Mouse (Mus musculus) limb, embryonic 11.5 days (tissue): ENCODE measurements around the gene B630019K06Rik. TPM values are rescaled to one million over a fixed set of nuclear protein-coding genes. Genes with fewer than 3 reads are reported as not detected.
A peak's percentile ranks its signal among the peaks of the same experiment; 100 is the strongest.
"Not testable (repeated sequence)": the region's sequence is repeated elsewhere in the genome, so short reads cannot be mapped to it uniquely, and the experiment has no call there.

ENCODE experiments used
- ATAC-seq: fragments of 200-750 bp; cut with Nextera tagmentation; 2 replicates; pipeline ENCODE4 v1.8.0; 2017; ENCODE audit warnings: low read depth; ENCODE audit not compliant: insufficient number of reproducible peaks, low FRiP score, low TSS enrichment
- DNase-seq: peaks from one replicate; pipeline ENCODE4 v3.0.0-alpha.2; 2015; ENCODE audit warnings: low spot score
- H3K27ac ChIP-seq: fragments of 300-500 bp; sonication (generic); replicated peaks from 2 replicates; pipeline ENCODE4 v1.5.1; 2014; ENCODE audit warnings: low read depth, mild to moderate bottlenecking, low read length
- H3K27me3 ChIP-seq: fragments of 300-500 bp; sonication (generic); 2 replicates; pipeline ENCODE4 v1.6.1; 2014; ENCODE audit warnings: mild to moderate bottlenecking, low read length, mixed read lengths; ENCODE audit not compliant: control insufficient read depth, insufficient read depth
- H3K36me3 ChIP-seq: fragments of 300-500 bp; sonication (generic); 2 replicates; pipeline ENCODE4 v1.6.1; 2014; ENCODE audit warnings: mild to moderate bottlenecking, low read length, moderate library complexity, mixed read lengths; ENCODE audit not compliant: control insufficient read depth, insufficient read depth
- H3K4me1 ChIP-seq: fragments of 300-500 bp; sonication (generic); 2 replicates; pipeline ENCODE4 v1.6.1; 2014; ENCODE audit warnings: low read length, mixed read lengths; ENCODE audit not compliant: control insufficient read depth, insufficient read depth
- H3K4me2 ChIP-seq: fragments of 300-500 bp; sonication (generic); 2 replicates; pipeline ENCODE4 v1.6.1; 2014; ENCODE audit warnings: low read depth, mild to moderate bottlenecking, moderate library complexity; ENCODE audit not compliant: severe bottlenecking
- H3K4me3 ChIP-seq: fragments of 300-500 bp; sonication (generic); 2 replicates; pipeline ENCODE4 v1.5.1; 2014; ENCODE audit warnings: low read depth, low read length
- H3K9ac ChIP-seq: fragments of 300-500 bp; sonication (generic); 2 replicates; pipeline ENCODE4 v1.6.1; 2014; ENCODE audit warnings: mild to moderate bottlenecking, low read length
- H3K9me3 ChIP-seq: fragments of 300-500 bp; sonication (generic); 2 replicates; pipeline ENCODE4 v1.6.1; 2016; ENCODE audit warnings: low read length; ENCODE audit not compliant: control insufficient read depth
- WGBS: fragments of 180-500 bp; shearing (Covaris S2); extraction: QIAGEN DNeasy Blood & Tissue Kit; methylation state at CpG from one replicate; pipeline ENCODE4 v1.1.7; 2014; 5-methylcytosine and 5-hydroxymethylcytosine counted together
- polyA plus RNA-seq: library from polyadenylated mRNA; unstranded; fragments of >200 nt; fragmentation: Nextera tagmentation; extraction: Ambion mirVana; gene quantifications from 2 replicates; pipeline ENCODE4 v1.2.1, GENCODE M21; 2014

Gene B630019K06Rik
- polyA plus RNA-seq: 6.5 and 8.1 TPM in 2 replicates

DNA sequence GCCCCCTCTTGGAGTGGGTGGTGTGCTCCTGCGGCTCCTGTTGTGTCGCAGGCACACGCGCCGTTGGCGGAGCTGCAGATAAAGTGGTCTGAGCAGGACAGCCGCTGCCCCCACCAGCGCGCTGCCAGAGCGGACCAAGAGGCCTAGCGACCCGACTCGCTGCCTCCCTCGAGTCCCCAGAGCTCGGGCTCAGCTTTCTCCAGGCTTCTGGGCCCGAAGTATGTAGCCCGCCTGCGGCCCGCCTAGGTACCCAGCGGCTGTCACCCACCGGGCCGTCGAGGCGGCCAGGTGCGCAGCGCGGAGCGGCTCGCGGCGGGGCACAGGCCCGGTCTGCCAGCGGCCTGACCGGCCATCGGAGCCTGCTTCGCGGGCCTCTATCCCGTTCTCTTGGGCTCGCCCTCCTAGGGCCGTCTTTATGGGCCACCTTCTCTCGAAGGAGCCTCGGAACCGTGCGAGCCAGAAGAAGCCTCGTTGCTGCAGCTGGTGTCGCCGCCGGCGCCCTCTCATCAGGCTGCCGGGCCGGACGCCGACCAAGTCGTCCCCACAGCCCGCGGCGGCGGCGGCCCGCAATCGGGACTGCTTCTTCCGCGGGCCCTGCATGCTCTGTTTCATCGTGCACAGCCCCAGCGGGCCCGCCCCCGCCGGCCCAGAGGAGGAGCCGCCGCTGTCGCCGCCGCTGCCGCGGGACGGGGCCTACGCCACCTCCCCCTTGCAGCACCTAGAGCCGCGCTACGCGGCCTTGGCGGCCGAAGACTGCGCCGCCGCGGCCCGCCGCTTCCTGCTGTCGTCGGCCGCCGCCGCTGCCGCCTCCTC, at the start of gene B630019K06Rik:
B630019K06Rik (plus strand) TSS at position 40 of the 813 bp plus-strand sequence.
- WGBS: 23% methylated on average over 69 of the region's 95 CpGs

DNA sequence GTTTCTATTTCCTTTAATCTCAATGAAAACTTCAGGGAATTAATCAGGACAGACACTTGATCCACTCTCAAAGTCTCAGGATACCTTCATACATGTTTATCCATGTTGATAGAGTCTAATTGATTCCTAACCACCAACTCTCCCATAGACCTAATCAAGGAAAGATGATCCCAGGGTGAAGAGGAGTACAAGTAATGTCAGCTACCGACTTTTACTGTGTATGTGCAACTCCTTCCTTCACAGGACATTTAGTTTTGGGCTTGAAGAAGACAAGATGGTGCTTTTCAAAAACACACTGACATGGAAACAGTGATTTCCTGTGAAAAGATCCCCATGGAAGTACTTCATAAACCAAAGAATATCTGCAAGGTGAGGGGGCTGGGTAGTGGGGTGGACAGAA, 48.5 kb upstream of the B630019K06Rik start, which contains the start of gene Gm6592:
Gm6592 (plus strand) TSS at position 301 of the 400 bp plus-strand sequence.
- no peaks in the 10 kb centered on the region for H3K27me3 ChIP-seq
- H3K36me3 ChIP-seq: no peaks in the 10 kb centered on the region
- WGBS: 81% methylated on average over 1 of the region's 1 CpGs
- H3K9me3 ChIP-seq: no peaks in the 10 kb centered on the region; the same call in 1 of the 2 replicates
- H3K9ac ChIP-seq: no peak within 1 kb of the TSS
- ATAC-seq (no peak), DNase-seq (no peak)
- H3K4me1 ChIP-seq: no peaks in the 10 kb centered on the region
- no peak within 1 kb of the TSS for H3K27ac ChIP-seq
- no peak within 1 kb of the TSS for H3K4me2 ChIP-seq
- H3K4me3 ChIP-seq: no peak within 1 kb of the TSS

More for the DNA sequence above, at the start of gene B630019K06Rik:
- Histone ChIP-seq H3K36me3 (no peaks in the 10 kb centered on the region), H3K4me1 (no peaks in the 10 kb centered on the region), H3K4me2 (peak within 1 kb of the TSS; percentile 50), H3K9ac (peak within 1 kb of the TSS; percentile 76), H3K27ac (peak within 1 kb of the TSS; percentile 76), H3K27me3 (no peaks in the 10 kb centered on the region), H3K9me3 (no peaks in the 10 kb centered on the region), H3K4me3 (peak within 1 kb of the TSS; percentile 46)
- DNase-seq (peak; percentile 65), ATAC-seq (peak; percentile 86)

DNA sequence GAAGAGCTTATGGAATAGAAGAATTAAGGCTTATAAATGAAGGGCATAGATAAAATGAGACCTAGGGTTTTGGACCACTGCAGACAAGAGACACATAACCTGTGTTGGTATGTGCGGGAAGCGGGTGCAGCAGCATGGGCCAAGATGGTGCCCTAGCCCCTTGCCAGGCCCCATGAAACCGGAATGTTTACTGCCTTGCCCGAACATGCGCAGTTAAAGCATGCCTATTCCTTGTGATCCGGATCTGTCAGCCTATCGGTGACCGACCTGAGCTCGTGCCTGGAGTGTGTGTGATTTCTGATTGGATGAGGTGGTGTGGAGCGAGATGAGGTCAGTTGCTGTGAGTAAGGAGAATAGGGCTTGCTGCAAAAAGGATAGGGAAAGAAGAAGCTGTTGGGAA, 39.7 kb upstream of the B630019K06Rik start:
- H3K4me2 ChIP-seq: no peak overlapping the region
- 91% methylated on average over 10 of the region's 10 CpGs for WGBS
- H3K4me3 ChIP-seq: no peak overlapping the region
- H3K27me3 ChIP-seq: no peaks in the 10 kb centered on the region
- ATAC-seq: no peak
- no peak overlapping the region for H3K9ac ChIP-seq
- H3K27ac ChIP-seq: no peak overlapping the region
- no peaks in the 10 kb centered on the region for H3K4me1 ChIP-seq
- no peak for DNase-seq
- H3K36me3 ChIP-seq: no peaks in the 10 kb centered on the region
- no peaks in the 10 kb centered on the region for H3K9me3 ChIP-seq

DNA sequence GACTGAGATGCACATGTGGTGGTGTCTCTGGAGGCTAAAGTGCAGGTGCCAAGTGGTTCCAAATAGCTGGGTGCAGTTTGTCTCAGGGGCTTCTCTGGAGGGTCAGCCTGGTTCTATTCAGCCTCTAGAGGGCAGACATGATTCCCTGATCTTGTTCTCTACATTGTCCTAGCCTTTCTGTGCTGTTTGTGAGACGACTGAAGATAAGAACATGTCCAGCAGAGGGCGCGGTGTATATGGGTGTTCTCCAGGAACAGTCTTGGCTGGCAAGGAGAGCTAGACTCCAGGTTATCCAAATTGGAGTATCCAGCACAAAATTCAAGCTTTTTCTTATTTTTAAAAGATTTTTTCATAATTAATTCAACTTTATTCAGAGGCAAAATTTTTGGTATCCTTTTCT, 27.9 kb upstream of the B630019K06Rik start:
- not testable (repeated sequence) for H3K4me3 ChIP-seq, H3K27ac ChIP-seq, ATAC-seq, H3K36me3 ChIP-seq, H3K4me2 ChIP-seq, H3K9me3 ChIP-seq, H3K4me1 ChIP-seq, H3K27me3 ChIP-seq, H3K9ac ChIP-seq
- WGBS: 6% methylated on average over 3 of the region's 3 CpGs
- DNase-seq: peak; percentile 81

DNA sequence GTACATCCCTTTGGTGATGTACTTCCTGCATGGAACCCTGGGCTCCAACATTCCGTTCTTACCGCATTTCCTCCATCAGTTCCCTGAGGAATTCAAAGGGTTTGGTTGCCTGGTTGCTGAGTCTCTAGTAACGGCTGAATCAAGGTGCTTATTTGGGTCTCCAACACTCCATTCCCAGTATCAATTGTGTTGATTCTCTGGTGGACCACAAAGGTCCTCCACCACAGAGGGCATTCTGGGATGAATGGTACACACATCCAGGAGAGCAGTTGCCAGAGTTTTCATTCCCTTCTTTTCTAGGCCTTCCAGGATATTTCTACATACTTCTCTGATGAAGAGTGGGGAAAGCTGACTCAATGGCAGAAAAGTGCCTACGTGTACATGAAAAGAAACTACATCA, 18.2 kb upstream of the B630019K06Rik start, which contains the start of gene Gm5751:
Gm5751 (plus strand) TSS at position 301 of the 400 bp plus-strand sequence.
- 92% methylated on average over 3 of the region's 4 CpGs for WGBS
- not testable (repeated sequence) for H3K4me2 ChIP-seq, H3K27ac ChIP-seq, H3K9ac ChIP-seq, H3K4me1 ChIP-seq, H3K27me3 ChIP-seq, H3K36me3 ChIP-seq, H3K9me3 ChIP-seq, ATAC-seq, H3K4me3 ChIP-seq, DNase-seq

DNA sequence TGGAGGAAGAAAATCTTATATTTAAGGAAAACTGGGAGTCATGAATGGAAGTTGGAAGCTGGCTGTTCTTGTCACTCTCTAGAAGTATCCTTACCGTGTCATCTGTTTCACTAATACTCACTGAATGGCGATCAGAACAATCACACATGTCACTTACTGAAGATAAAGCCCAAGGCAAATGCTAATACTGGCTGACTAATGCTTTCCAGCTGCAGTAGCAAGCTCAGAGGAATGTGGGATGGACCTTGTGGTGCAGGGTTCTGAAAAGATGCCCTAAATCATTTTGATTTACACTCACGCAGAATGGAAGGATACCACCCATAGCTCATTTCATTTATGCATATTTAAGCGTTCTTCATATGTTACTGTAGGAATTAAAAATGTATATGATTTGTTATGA, 7.8 kb upstream of the B630019K06Rik start:
- DNase-seq (no peak), ATAC-seq (no peak)
- Histone ChIP-seq H3K27ac (no peak overlapping the region), H3K4me1 (no peaks in the 10 kb centered on the region), H3K27me3 (no peaks in the 10 kb centered on the region), H3K9ac (no peak overlapping the region), H3K36me3 (no peaks in the 10 kb centered on the region), H3K9me3 (no peaks in the 10 kb centered on the region), H3K4me3 (no peak overlapping the region), H3K4me2 (no peak overlapping the region)
- 76% methylated on average over 4 of the region's 4 CpGs for WGBS

DNA sequence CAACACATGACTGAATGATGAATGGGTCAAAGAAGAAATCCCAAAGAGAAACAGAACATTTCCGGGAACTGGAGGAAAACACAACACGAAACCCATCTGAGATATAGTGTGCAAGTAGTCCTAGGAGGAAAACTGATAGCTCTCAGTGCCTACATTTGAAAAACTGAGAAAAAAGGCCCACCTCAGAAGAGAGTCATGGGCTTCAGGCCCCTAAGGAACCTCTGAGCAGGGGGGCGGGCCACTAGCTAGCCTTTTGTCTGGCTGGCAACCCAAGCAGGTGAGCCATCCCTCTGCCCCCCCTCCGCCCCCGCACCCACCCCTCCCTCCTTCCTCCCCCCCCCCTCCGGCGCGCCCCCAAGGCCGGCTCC, 223 bp upstream of the B630019K06Rik start:
- H3K27me3 ChIP-seq: no peaks in the 10 kb centered on the region
- H3K9me3 ChIP-seq: no peaks in the 10 kb centered on the region
- WGBS: 63% methylated on average over 3 of the region's 9 CpGs
- H3K36me3 ChIP-seq: no peaks in the 10 kb centered on the region
- peak overlapping the region; percentile 50 for H3K4me2 ChIP-seq
- H3K27ac ChIP-seq: no peak overlapping the region
- DNase-seq (no peak), ATAC-seq (no peak; the same call in 1 of the 2 replicates)
- H3K4me1 ChIP-seq: no peaks in the 10 kb centered on the region
- H3K9ac ChIP-seq: no peak overlapping the region
- H3K4me3 ChIP-seq: peak overlapping the region; percentile 46

DNA sequence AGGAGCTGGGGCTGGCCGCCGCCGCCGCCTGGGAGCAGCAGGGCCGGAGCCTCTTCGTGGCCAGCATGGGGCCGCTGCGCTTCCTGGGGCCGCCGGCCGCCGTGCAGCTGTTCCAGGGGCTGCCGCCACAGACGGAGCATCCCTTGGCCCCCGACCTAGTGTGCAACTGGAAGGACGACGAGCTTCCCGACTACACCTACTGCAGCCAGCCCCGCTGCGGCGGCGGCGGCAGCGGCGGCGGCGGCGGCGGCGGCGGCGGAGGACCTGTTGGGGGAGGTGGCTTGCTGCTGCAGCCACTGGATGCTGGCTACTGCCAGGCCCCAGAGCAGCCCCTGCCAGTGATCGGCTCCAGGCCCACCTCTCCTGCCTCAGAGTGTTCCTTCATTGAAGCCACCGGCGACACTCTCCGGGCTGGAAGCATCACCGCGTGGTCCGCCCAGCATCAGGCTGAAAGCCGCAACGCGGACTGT, 1.0 kb downstream of the B630019K06Rik start:
- no peaks in the 10 kb centered on the region for H3K9me3 ChIP-seq
- H3K4me2 ChIP-seq: peak overlapping the region; percentile 50
- H3K27ac ChIP-seq: peak overlapping the region; percentile 76
- H3K4me3 ChIP-seq: peak overlapping the region; percentile 46
- no peaks in the 10 kb centered on the region for H3K4me1 ChIP-seq
- DNase-seq (peak; percentile 53), ATAC-seq (peak; percentile 69)
- WGBS: 12% methylated on average over 11 of the region's 42 CpGs
- peak overlapping the region; percentile 76 for H3K9ac ChIP-seq
- no peaks in the 10 kb centered on the region for H3K36me3 ChIP-seq
- H3K27me3 ChIP-seq: no peaks in the 10 kb centered on the region
